Mouse (Mus musculus): ENCODE measurements around the gene Adh4. TPM values are rescaled to one million over a fixed set of nuclear protein-coding genes. Genes with fewer than 3 reads are reported as not detected.

Adh4 gene
- polyA plus RNA-seq, 1 experiment from 2014 or later = not detected

GRCm38 (mm10) chr3:138419369-138419768 lies 4.1 kb downstream of the Adh4 start:
- no peaks in the 10 kb centered on the region for H3K27me3 ChIP-seq (ENCODE audit: insufficient read depth, low read length)

GRCm38 (mm10) chr3:138420385-138420784 lies 5.1 kb downstream of the Adh4 start:
- WGBS = 95% methylated on average over 3 of the region's 3 CpGs
- Histone ChIP-seq H3K9ac (ENCODE audit: low read depth, low read length) (no peak overlapping the region), H3K4me3 (replicated peaks; ENCODE audit: low read depth, low read length) (no peak overlapping the region), H3K4me2 (ENCODE audit: low read length) (no peak overlapping the region), H3K36me3 (ENCODE audit: insufficient read depth, low read length) (no peaks in the 10 kb centered on the region), H3K27ac (no peak overlapping the region), H3K9me3 (replicated peaks; ENCODE audit: low read length) (no peaks in the 10 kb centered on the region), H3K4me1 (replicated peaks; ENCODE audit: insufficient read depth, low read length) (no peaks in the 10 kb centered on the region), H3K27me3 (ENCODE audit: insufficient read depth, low read length) (no peaks in the 10 kb centered on the region)
- DNase-seq (ENCODE audit: low spot score) = no peak
- TF ChIP-seq CTCF (IDR thresholded peaks at IDR 0.05; ENCODE audit: low read depth) = no peak
- ATAC-seq (replicated peaks; ENCODE audit: low FRiP score, low read depth) = no peak

More at GRCm38 (mm10) chr3:138419369-138419768, 4.1 kb downstream of the Adh4 start:
- Histone ChIP-seq H3K4me1 (replicated peaks; ENCODE audit: insufficient read depth, low read length) (no peaks in the 10 kb centered on the region), H3K9me3 (replicated peaks; ENCODE audit: low read length) (no peaks in the 10 kb centered on the region), H3K27ac (no peak overlapping the region), H3K4me3 (replicated peaks; ENCODE audit: low read depth, low read length) (no peak overlapping the region), H3K9ac (ENCODE audit: low read depth, low read length) (no peak overlapping the region), H3K36me3 (ENCODE audit: insufficient read depth, low read length) (no peaks in the 10 kb centered on the region), H3K4me2 (ENCODE audit: low read length) (no peak overlapping the region)
- TF ChIP-seq CTCF (IDR thresholded peaks at IDR 0.05; ENCODE audit: low read depth) = no peak
- DNase-seq (ENCODE audit: low spot score) = no peak
- no peak for ATAC-seq (replicated peaks; ENCODE audit: low FRiP score, low read depth)
- 72% methylated on average over 6 of the region's 6 CpGs for WGBS

DNA sequence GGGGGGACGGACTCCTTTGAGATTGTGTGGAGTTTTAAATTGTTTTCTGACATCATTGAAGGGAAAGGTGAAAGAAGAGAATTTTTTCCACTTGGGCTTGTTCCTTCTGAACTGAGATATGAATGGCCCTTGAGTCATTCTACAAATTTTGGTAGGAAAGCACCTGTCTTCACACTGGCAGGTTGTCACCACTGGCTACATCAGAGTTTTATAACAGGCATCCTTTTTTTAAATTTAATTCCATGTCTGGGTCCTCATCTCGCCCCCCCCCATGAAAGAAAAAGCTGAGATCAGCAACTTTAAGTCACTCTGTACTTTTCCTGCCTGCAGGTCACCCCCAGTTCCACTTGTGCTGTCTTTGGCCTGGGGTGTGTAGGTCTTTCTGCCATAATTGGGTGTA lies 8.4 kb downstream of the Adh4 start:
- Histone ChIP-seq H3K27me3 (ENCODE audit: insufficient read depth, low read length) (no peaks in the 10 kb centered on the region), H3K9me3 (replicated peaks; ENCODE audit: low read length) (no peaks in the 10 kb centered on the region), H3K27ac (no peak overlapping the region), H3K36me3 (ENCODE audit: insufficient read depth, low read length) (no peaks in the 10 kb centered on the region), H3K9ac (ENCODE audit: low read depth, low read length) (no peak overlapping the region), H3K4me2 (ENCODE audit: low read length) (no peak overlapping the region), H3K4me1 (replicated peaks; ENCODE audit: insufficient read depth, low read length) (no peaks in the 10 kb centered on the region), H3K4me3 (replicated peaks; ENCODE audit: low read depth, low read length) (no peak overlapping the region)
- ATAC-seq (replicated peaks; ENCODE audit: low FRiP score, low read depth) (no peak), DNase-seq (ENCODE audit: low spot score) (no peak)
- TF ChIP-seq CTCF (IDR thresholded peaks at IDR 0.05; ENCODE audit: low read depth) = no peak
- WGBS = 64% methylated on average over 2 of the region's 2 CpGs

- no peak for DNase-seq (ENCODE audit: low spot score)
- Histone ChIP-seq H3K4me2 (ENCODE audit: low read length) (no peak overlapping the region), H3K36me3 (ENCODE audit: insufficient read depth, low read length) (no peaks in the 10 kb centered on the region), H3K27me3 (ENCODE audit: insufficient read depth, low read length) (no peaks in the 10 kb centered on the region), H3K4me3 (replicated peaks; ENCODE audit: low read depth, low read length) (no peak overlapping the region), H3K9me3 (replicated peaks; ENCODE audit: low read length) (no peaks in the 10 kb centered on the region), H3K9ac (ENCODE audit: low read depth, low read length) (no peak overlapping the region), H3K4me1 (replicated peaks; ENCODE audit: insufficient read depth, low read length) (no peaks in the 10 kb centered on the region), H3K27ac (no peak overlapping the region)
- WGBS = 63% methylated on average over 4 of the region's 4 CpGs
- TF ChIP-seq CTCF (IDR thresholded peaks at IDR 0.05; ENCODE audit: low read depth) = no peak
- ATAC-seq (replicated peaks; ENCODE audit: low FRiP score, low read depth) = no peak
Measured at GRCm38 (mm10) chr3:138424247-138424646, 9.0 kb downstream of the Adh4 start.

- Histone ChIP-seq H3K4me1 (replicated peaks; ENCODE audit: insufficient read depth, low read length) (no peaks in the 10 kb centered on the region), H3K36me3 (ENCODE audit: insufficient read depth, low read length) (no peaks in the 10 kb centered on the region), H3K9ac (ENCODE audit: low read depth, low read length) (no peak overlapping the region), H3K4me3 (replicated peaks; ENCODE audit: low read depth, low read length) (no peak overlapping the region), H3K9me3 (replicated peaks; ENCODE audit: low read length) (no peaks in the 10 kb centered on the region), H3K27ac (no peak overlapping the region), H3K4me2 (ENCODE audit: low read length) (no peak overlapping the region), H3K27me3 (ENCODE audit: insufficient read depth, low read length) (no peaks in the 10 kb centered on the region)
- TF ChIP-seq CTCF (IDR thresholded peaks at IDR 0.05; ENCODE audit: low read depth) = no peak
- ATAC-seq (replicated peaks; ENCODE audit: low FRiP score, low read depth) = no peak
- 44% methylated on average over 6 of the region's 6 CpGs for WGBS
- peak; percentile 21 for DNase-seq (ENCODE audit: low spot score)
Measured at GRCm38 (mm10) chr3:138430360-138430976, 15.2 kb downstream of the Adh4 start.

GRCm38 (mm10) chr3:138431835-138432234 lies 16.6 kb downstream of the Adh4 start:
- Histone ChIP-seq H3K9ac (ENCODE audit: low read depth, low read length) (no peak overlapping the region), H3K9me3 (replicated peaks; ENCODE audit: low read length) (no peaks in the 10 kb centered on the region), H3K4me1 (replicated peaks; ENCODE audit: insufficient read depth, low read length) (no peaks in the 10 kb centered on the region), H3K27me3 (ENCODE audit: insufficient read depth, low read length) (no peaks in the 10 kb centered on the region), H3K36me3 (ENCODE audit: insufficient read depth, low read length) (no peaks in the 10 kb centered on the region), H3K27ac (no peak overlapping the region), H3K4me3 (replicated peaks; ENCODE audit: low read depth, low read length) (no peak overlapping the region), H3K4me2 (ENCODE audit: low read length) (no peak overlapping the region)
- DNase-seq (ENCODE audit: low spot score) (peak; percentile 78), ATAC-seq (replicated peaks; ENCODE audit: low FRiP score, low read depth) (no peak)
- peak; percentile 80 for TF ChIP-seq CTCF (IDR thresholded peaks at IDR 0.05; ENCODE audit: low read depth)
- WGBS = 63% methylated on average over 2 of the region's 2 CpGs

DNA sequence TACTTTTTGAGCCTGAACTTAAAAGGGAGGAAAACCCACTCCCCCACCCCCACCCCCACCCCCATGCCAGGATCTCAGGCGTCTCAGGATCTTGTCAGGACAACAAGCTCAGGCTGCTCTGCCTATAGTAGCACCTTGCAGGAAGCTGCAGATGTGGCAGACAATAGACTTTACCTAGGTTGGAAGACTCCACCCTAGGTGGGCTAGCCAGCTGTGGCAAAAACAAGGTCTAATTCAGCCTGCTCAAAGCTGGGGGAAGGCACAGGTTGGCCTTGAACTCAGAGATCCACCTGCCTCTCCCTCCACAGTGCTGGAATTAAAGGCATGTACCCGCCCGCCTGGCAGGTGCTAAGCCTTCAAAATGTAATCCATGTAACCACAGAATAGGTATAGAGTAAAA lies 23.4 kb downstream of the Adh4 start:
- 73% methylated on average over 3 of the region's 3 CpGs for WGBS
- no peaks in the 10 kb centered on the region for H3K27me3 ChIP-seq (ENCODE audit: insufficient read depth, low read length)
- no peak overlapping the region for H3K9ac ChIP-seq (ENCODE audit: low read depth, low read length)
- 0 out of 2 replicates have a peak, but pooled peaks cover under 1% of the 10 kb centered on the region for H3K4me1 ChIP-seq (replicated peaks; ENCODE audit: insufficient read depth, low read length)
- no peak overlapping the region for H3K4me3 ChIP-seq (replicated peaks; ENCODE audit: low read depth, low read length)
- ATAC-seq (replicated peaks; ENCODE audit: low FRiP score, low read depth) (no peak), DNase-seq (ENCODE audit: low spot score) (no peak)
- no peak for TF ChIP-seq CTCF (IDR thresholded peaks at IDR 0.05; ENCODE audit: low read depth)
- no peaks in the 10 kb centered on the region for H3K36me3 ChIP-seq (ENCODE audit: insufficient read depth, low read length)
- H3K27ac ChIP-seq = no peak overlapping the region
- H3K4me2 ChIP-seq (ENCODE audit: low read length) = no peak overlapping the region
- no peaks in the 10 kb centered on the region for H3K9me3 ChIP-seq (replicated peaks; ENCODE audit: low read length)
